Mouse (Mus musculus): ENCODE measurements around the gene Sac3d1.

GRCm38 (mm10) chr19:6105586-6105985, 12.9 kb downstream of the Sac3d1 start, which contains the start of gene Naaladl1:
- TF ChIP-seq POLR2A (IDR thresholded peaks at IDR 0.05; ENCODE audit: low read depth, low read length) (no peak), CTCF (IDR thresholded peaks at IDR 0.05; ENCODE audit: borderline replicate concordance, insufficient read depth, low read length) (no peak)

Measured in embryonic fibroblast, embryonic 13.5 days (primary cell).